Mouse (Mus musculus): Measurements from ENCODE around the gene Aqp7.
A peak's percentile ranks its signal among the peaks of the same experiment; 100 is the strongest.

Aqp7 gene

GRCm38 (mm10) chr4:41063351-41063750 lies 15.4 kb upstream of the Aqp7 start:
- no peak for DNase-seq (ENCODE audit: extremely low spot score)

GRCm38 (mm10) chr4:41057361-41057760 lies 9.4 kb upstream of the Aqp7 start:
- DNase-seq (ENCODE audit: extremely low spot score) = no peak

GRCm38 (mm10) chr4:41056742-41057332 lies 8.9 kb upstream of the Aqp7 start:
- DNase-seq (ENCODE audit: extremely low spot score) = no peak

GRCm38 (mm10) chr4:41056253-41056652 lies 8.3 kb upstream of the Aqp7 start:
- DNase-seq (ENCODE audit: extremely low spot score) = no peak

GRCm38 (mm10) chr4:41055111-41055510 lies 7.2 kb upstream of the Aqp7 start:
- no peak for DNase-seq (ENCODE audit: extremely low spot score)

GRCm38 (mm10) chr4:41051781-41052180 lies 3.8 kb upstream of the Aqp7 start:
- no peak for DNase-seq (ENCODE audit: extremely low spot score)

- peak; percentile 81 for DNase-seq (ENCODE audit: extremely low spot score)
Measured at GRCm38 (mm10) chr4:41050726-41051675, 3.1 kb upstream of the Aqp7 start.

GRCm38 (mm10) chr4:41048926-41049325 lies 987 bp upstream of the Aqp7 start:
- no peak for DNase-seq (ENCODE audit: extremely low spot score)

- DNase-seq (ENCODE audit: extremely low spot score) = no peak
Measured at GRCm38 (mm10) chr4:41046254-41046795, 1.6 kb downstream of the Aqp7 start.

GRCm38 (mm10) chr4:41045288-41045687 lies 2.7 kb downstream of the Aqp7 start:
- DNase-seq (ENCODE audit: extremely low spot score) = no peak

- DNase-seq (ENCODE audit: extremely low spot score) = no peak
Measured at GRCm38 (mm10) chr4:41043961-41044360, 4.0 kb downstream of the Aqp7 start.

- no peak for DNase-seq (ENCODE audit: extremely low spot score)
Measured at GRCm38 (mm10) chr4:41042880-41043279, 5.1 kb downstream of the Aqp7 start.

GRCm38 (mm10) chr4:41040983-41041382 lies 7.0 kb downstream of the Aqp7 start:
- no peak for DNase-seq (ENCODE audit: extremely low spot score)

GRCm38 (mm10) chr4:41037942-41038341 lies 10.0 kb downstream of the Aqp7 start:
- no peak for DNase-seq (ENCODE audit: extremely low spot score)

GRCm38 (mm10) chr4:41031242-41031641 lies 16.7 kb downstream of the Aqp7 start:
- DNase-seq (ENCODE audit: extremely low spot score) = no peak

GRCm38 (mm10) chr4:41029372-41029771 lies 18.6 kb downstream of the Aqp7 start:
- DNase-seq (ENCODE audit: extremely low spot score) = no peak

- DNase-seq (ENCODE audit: extremely low spot score) = no peak
Measured at GRCm38 (mm10) chr4:41028272-41028671, 19.7 kb downstream of the Aqp7 start.

- DNase-seq (ENCODE audit: extremely low spot score) = no peak
Measured at GRCm38 (mm10) chr4:41027872-41028271, 20.1 kb downstream of the Aqp7 start.

GRCm38 (mm10) chr4:41026086-41026787 lies 21.7 kb downstream of the Aqp7 start:
- no peak for DNase-seq (ENCODE audit: extremely low spot score)

GRCm38 (mm10) chr4:41021094-41021493 lies 26.8 kb downstream of the Aqp7 start:
- no peak for DNase-seq (ENCODE audit: extremely low spot score)

GRCm38 (mm10) chr4:41015798-41016197 lies 32.1 kb downstream of the Aqp7 start:
- DNase-seq (ENCODE audit: extremely low spot score) = no peak

- no peak for DNase-seq (ENCODE audit: extremely low spot score)
Measured at GRCm38 (mm10) chr4:41013351-41013750, 34.6 kb downstream of the Aqp7 start.

Measured in embryo, embryonic 9.5 days (tissue).